Mouse (Mus musculus): Measurements from ENCODE around the gene Snrpg. TPM values are rescaled to one million over a fixed set of nuclear protein-coding genes. Genes with fewer than 3 reads are reported as not detected.
A peak's percentile ranks its signal among the peaks of the same experiment; 100 is the strongest.

Snrpg gene
- polyA plus RNA-seq, 1 experiment from 2014 or later, result 251 TPM

DNA sequence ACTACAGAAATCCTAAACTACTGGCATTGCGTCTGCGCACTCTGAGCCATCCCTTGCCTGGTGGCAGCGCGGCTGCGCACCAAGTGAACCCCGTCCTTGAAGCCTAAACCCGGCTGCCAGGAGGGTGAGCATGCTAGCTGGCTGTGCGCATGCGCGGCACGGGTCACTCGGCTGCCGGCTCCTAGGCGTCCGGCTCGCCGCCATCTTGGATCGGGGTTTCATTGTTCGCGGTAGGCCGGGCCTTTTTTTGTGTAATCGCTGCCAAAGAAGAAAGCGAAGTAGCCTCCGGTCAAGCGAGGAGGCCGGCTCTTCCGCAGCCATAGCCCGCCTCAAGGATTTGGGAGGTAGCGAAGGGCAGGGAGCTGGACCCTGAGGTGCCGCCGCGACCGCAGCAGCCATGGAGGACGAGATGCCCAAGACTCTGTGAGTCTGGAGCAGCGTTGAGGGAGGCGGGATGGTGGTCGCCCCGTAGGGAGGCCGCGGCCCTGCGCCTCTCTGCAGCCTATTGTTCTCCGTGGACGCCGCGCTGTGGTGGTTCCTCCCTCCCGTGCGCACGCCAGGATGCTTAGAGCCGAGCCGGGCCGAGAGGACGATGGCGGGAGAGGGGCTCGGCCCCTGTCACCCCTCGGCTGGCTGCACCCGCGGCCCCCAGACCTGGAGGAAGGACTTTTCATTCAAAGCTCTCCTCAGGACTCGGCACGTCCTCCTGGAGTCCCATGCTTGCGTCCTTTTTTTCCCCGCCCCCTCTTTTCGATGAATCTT lies 33.2 kb downstream of the Snrpg start, which contains the start of gene Tia1:
Tia1 (plus strand) TSS at position 120 of the 762 bp plus-strand sequence.
- under 1% methylated on average over 53 of the region's 62 CpGs for WGBS
- H3K9ac ChIP-seq (replicated peaks; ENCODE audit: low read depth), result peak within 1 kb of the TSS; percentile 94
- TF ChIP-seq CTCF (IDR thresholded peaks at IDR 0.05) (no peak), EP300 (IDR thresholded peaks at IDR 0.05) (no peak)
- H3K9me3 ChIP-seq (ENCODE audit: low read length), result no peaks in the 10 kb centered on the region
- ATAC-seq, result peak; percentile 97
- peak within 1 kb of the TSS; percentile 99 for H3K27ac ChIP-seq (ENCODE audit: low read length)
- no peaks in the 10 kb centered on the region for H3K4me1 ChIP-seq (ENCODE audit: insufficient read depth, low read depth, low read length)
- H3K4me3 ChIP-seq (ENCODE audit: low read depth, low read length), result peak within 1 kb of the TSS; percentile 85
- peak; percentile 100 for DNase-seq (ENCODE audit: low spot score)
- peak within 1 kb of the TSS; percentile 59 for H3K4me2 ChIP-seq (replicated peaks; ENCODE audit: low read depth, low read length)
- no peaks in the 10 kb centered on the region for H3K27me3 ChIP-seq (replicated peaks; ENCODE audit: insufficient read depth, low read length)
- no peaks in the 10 kb centered on the region for H3K36me3 ChIP-seq (ENCODE audit: insufficient read depth, low read length)

DNA sequence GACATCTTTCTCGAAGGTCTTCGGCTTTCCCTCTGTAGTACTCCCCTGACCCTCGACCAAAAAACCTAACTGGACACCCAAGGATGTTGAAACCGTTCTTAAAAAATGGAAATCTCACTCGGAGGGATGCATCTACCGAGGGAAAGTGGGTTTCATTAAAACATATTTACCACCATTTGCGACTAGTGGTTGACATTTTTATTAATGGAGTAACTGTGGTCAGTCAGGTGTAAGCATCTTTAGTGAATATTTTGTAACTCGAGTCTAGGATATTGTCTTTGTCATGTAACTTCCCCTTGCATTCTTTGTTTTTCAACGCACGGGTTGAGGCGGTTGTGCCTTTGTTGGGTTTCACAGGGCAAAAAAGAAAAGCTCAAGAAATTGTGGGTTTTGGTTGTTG lies 33.9 kb downstream of the Snrpg start:
- H3K4me3 ChIP-seq (ENCODE audit: low read depth, low read length), result peak overlapping the region; percentile 85
- no peaks in the 10 kb centered on the region for H3K36me3 ChIP-seq (ENCODE audit: insufficient read depth, low read length)
- ATAC-seq (no peak), DNase-seq (ENCODE audit: low spot score) (peak; percentile 28)
- peak overlapping the region; percentile 94 for H3K9ac ChIP-seq (replicated peaks; ENCODE audit: low read depth)
- peak overlapping the region; percentile 99 for H3K27ac ChIP-seq (ENCODE audit: low read length)
- H3K9me3 ChIP-seq (ENCODE audit: low read length), result no peaks in the 10 kb centered on the region
- TF ChIP-seq CTCF (IDR thresholded peaks at IDR 0.05) (no peak), EP300 (IDR thresholded peaks at IDR 0.05) (no peak)
- H3K4me1 ChIP-seq (ENCODE audit: insufficient read depth, low read depth, low read length), result no peaks in the 10 kb centered on the region
- H3K4me2 ChIP-seq (replicated peaks; ENCODE audit: low read depth, low read length), result peak overlapping the region; percentile 59
- under 1% methylated on average over 11 of the region's 11 CpGs for WGBS
- no peaks in the 10 kb centered on the region for H3K27me3 ChIP-seq (replicated peaks; ENCODE audit: insufficient read depth, low read length)

DNA sequence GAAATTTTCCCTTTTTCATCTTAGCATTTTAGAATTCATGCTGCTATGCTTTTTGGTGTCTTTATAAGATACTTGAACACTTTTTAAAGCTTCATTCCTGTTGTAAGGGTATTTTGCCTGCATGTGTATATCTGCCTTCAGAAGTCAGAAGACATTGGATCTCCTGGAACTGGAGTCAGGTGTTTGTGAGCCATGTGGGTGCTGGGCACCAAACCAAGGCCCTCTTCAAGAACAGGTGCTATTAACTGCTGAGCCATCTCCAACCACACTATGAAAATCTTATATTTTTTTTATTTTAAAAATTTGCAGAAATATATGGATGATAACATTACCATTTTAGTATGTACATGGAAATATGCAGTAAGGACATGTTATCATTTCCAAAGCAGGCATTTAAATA lies 35.2 kb downstream of the Snrpg start:
- no peaks in the 10 kb centered on the region for H3K36me3 ChIP-seq (ENCODE audit: insufficient read depth, low read length)
- H3K4me1 ChIP-seq (ENCODE audit: insufficient read depth, low read depth, low read length), result no peaks in the 10 kb centered on the region
- no peak overlapping the region for H3K4me2 ChIP-seq (replicated peaks; ENCODE audit: low read depth, low read length)
- DNase-seq (ENCODE audit: low spot score) (no peak), ATAC-seq (no peak)
- no peak overlapping the region for H3K4me3 ChIP-seq (ENCODE audit: low read depth, low read length)
- H3K9ac ChIP-seq (replicated peaks; ENCODE audit: low read depth), result no peak overlapping the region
- H3K27ac ChIP-seq (ENCODE audit: low read length), result no peak overlapping the region
- H3K27me3 ChIP-seq (replicated peaks; ENCODE audit: insufficient read depth, low read length), result no peaks in the 10 kb centered on the region
- no peaks in the 10 kb centered on the region for H3K9me3 ChIP-seq (ENCODE audit: low read length)
- no peak for TF ChIP-seq CTCF (IDR thresholded peaks at IDR 0.05)
- no peak for TF ChIP-seq EP300 (IDR thresholded peaks at IDR 0.05)

DNA sequence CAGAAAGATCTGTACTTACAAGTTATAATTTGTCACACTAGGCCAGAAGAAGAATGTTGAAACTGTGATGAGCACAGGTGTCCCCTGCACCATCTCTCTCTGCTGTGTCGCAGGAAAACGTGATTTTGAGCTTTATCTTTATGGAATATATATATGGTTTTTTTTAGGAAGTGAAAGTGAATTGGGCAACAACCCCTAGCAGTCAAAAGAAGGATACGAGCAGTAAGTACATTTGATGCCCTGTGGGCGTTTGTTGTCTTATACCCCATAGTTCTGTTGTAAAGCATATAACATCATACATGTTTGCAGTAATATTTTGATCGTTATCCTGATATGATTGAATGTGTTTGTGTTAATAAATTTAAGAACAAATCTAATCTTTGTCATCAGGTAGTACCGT lies 47.6 kb downstream of the Snrpg start:
- H3K9ac ChIP-seq (replicated peaks; ENCODE audit: low read depth), result no peak overlapping the region
- no peak for TF ChIP-seq EP300 (IDR thresholded peaks at IDR 0.05)
- TF ChIP-seq CTCF (IDR thresholded peaks at IDR 0.05), result no peak
- H3K4me1 ChIP-seq (ENCODE audit: insufficient read depth, low read depth, low read length), result no peaks in the 10 kb centered on the region
- ATAC-seq (no peak), DNase-seq (ENCODE audit: low spot score) (no peak)
- 90% methylated on average over 6 of the region's 6 CpGs for WGBS
- peaks cover 33% of the 10 kb centered on the region; the same call in 1 of the 2 replicates for H3K36me3 ChIP-seq (ENCODE audit: insufficient read depth, low read length)
- H3K4me2 ChIP-seq (replicated peaks; ENCODE audit: low read depth, low read length), result no peak overlapping the region
- no peaks in the 10 kb centered on the region for H3K9me3 ChIP-seq (ENCODE audit: low read length)
- no peaks in the 10 kb centered on the region for H3K27me3 ChIP-seq (replicated peaks; ENCODE audit: insufficient read depth, low read length)
- no peak overlapping the region for H3K27ac ChIP-seq (ENCODE audit: low read length)
- H3K4me3 ChIP-seq (ENCODE audit: low read depth, low read length), result no peak overlapping the region

DNA sequence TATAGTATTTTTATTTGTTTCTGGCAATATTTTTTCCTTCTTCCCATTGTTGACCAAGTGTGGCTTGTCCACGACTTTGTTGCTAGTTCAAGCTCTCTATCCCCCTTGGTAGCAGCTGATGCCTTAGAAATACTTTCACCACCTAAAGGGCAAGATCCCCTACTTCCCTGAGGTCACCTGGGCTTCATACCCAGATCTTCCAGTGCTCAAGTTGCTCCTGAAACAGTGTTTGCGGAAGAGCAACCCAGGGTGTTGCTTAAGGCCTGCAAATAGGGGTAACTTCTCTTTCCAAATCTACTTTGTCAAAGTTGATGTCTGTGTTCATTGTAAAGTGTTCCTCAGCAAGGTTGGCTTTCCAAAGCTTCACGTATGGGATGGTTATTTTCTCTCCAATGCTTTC lies 48.1 kb downstream of the Snrpg start:
- Histone ChIP-seq H3K9me3 (ENCODE audit: low read length) (no peaks in the 10 kb centered on the region), H3K4me3 (ENCODE audit: low read depth, low read length) (no peak overlapping the region), H3K27me3 (replicated peaks; ENCODE audit: insufficient read depth, low read length) (no peaks in the 10 kb centered on the region), H3K4me2 (replicated peaks; ENCODE audit: low read depth, low read length) (no peak overlapping the region), H3K27ac (ENCODE audit: low read length) (no peak overlapping the region), H3K36me3 (ENCODE audit: insufficient read depth, low read length) (peaks cover 32% of the 10 kb centered on the region; the same call in 1 of the 2 replicates), H3K4me1 (ENCODE audit: insufficient read depth, low read depth, low read length) (no peaks in the 10 kb centered on the region), H3K9ac (replicated peaks; ENCODE audit: low read depth) (no peak overlapping the region)
- DNase-seq (ENCODE audit: low spot score), result no peak
- WGBS, result 83% methylated on average over 3 of the region's 3 CpGs
- no peak for ATAC-seq
- TF ChIP-seq EP300 (IDR thresholded peaks at IDR 0.05) (no peak), CTCF (IDR thresholded peaks at IDR 0.05) (no peak)

DNA sequence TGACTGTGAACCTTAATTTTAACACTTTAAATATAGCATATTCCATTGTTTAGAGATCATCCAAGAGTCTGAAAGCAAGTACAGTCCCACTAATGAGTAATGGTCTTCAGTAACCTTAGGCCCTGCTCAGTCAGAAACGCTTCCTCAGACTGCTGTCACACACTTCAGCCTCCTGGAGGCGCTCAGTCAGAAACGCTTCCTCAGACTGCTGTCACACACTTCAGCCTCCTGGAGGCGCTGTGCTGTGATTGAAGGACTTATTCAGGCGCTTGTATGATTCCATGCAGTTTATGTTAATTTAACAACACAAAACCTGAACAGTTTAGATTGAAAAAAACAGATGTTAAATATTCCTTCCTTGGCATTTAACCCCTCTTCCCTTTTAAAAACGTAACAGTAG lies 49.4 kb downstream of the Snrpg start:
- no peaks in the 10 kb centered on the region for H3K4me1 ChIP-seq (ENCODE audit: insufficient read depth, low read depth, low read length)
- H3K4me3 ChIP-seq (ENCODE audit: low read depth, low read length), result no peak overlapping the region
- DNase-seq (ENCODE audit: low spot score) (peak; percentile 48), ATAC-seq (no peak)
- H3K36me3 ChIP-seq (ENCODE audit: insufficient read depth, low read length), result peaks cover 30% of the 10 kb centered on the region; the same call in 1 of the 2 replicates
- TF ChIP-seq EP300 (IDR thresholded peaks at IDR 0.05), result no peak
- TF ChIP-seq CTCF (IDR thresholded peaks at IDR 0.05), result peak; percentile 70
- 74% methylated on average over 6 of the region's 6 CpGs for WGBS
- H3K9ac ChIP-seq (replicated peaks; ENCODE audit: low read depth), result no peak overlapping the region
- H3K4me2 ChIP-seq (replicated peaks; ENCODE audit: low read depth, low read length), result no peak overlapping the region
- H3K27me3 ChIP-seq (replicated peaks; ENCODE audit: insufficient read depth, low read length), result no peaks in the 10 kb centered on the region
- no peaks in the 10 kb centered on the region for H3K9me3 ChIP-seq (ENCODE audit: low read length)
- no peak overlapping the region for H3K27ac ChIP-seq (ENCODE audit: low read length)
